Mouse (Mus musculus) liver, embryonic 11.5 days (tissue): ENCODE measurements around the gene Galnt17. TPM values are rescaled to one million over a fixed set of nuclear protein-coding genes. Genes with fewer than 3 reads are reported as not detected.

Experiments used
- ATAC-seq: fragments of 200-750 bp; cut with Nextera tagmentation; replicated peaks from 2 replicates; pipeline ENCODE4 v1.8.0; 2017; ENCODE audit warnings: moderate number of reproducible peaks, mild to moderate bottlenecking, moderate TSS enrichment, moderate library complexity; ENCODE audit not compliant: low FRiP score
- DNase-seq: peaks from one replicate; pipeline ENCODE4 v3.0.0-alpha.2; 2017; ENCODE audit warnings: low spot score
- H3K27ac ChIP-seq: fragments of 300-500 bp; sonication (generic); 2 replicates; pipeline ENCODE4 v1.5.1; 2014; ENCODE audit warnings: mild to moderate bottlenecking, low read depth, low read length, control low read depth
- H3K27me3 ChIP-seq: fragments of 300-500 bp; sonication (generic); replicated peaks from 2 replicates; pipeline ENCODE4 v1.6.1; 2014; ENCODE audit warnings: low read length, mixed read lengths; ENCODE audit not compliant: control insufficient read depth, insufficient read depth
- H3K36me3 ChIP-seq: fragments of 300-500 bp; sonication (generic); 2 replicates; pipeline ENCODE4 v1.6.1; 2014; ENCODE audit warnings: mild to moderate bottlenecking, low read length, moderate library complexity, mixed read lengths; ENCODE audit not compliant: control insufficient read depth, insufficient read depth
- H3K4me1 ChIP-seq: fragments of 300-500 bp; sonication (generic); replicated peaks from 2 replicates; pipeline ENCODE4 v1.6.1; 2014; ENCODE audit warnings: low read length, mixed read lengths; ENCODE audit not compliant: control insufficient read depth, insufficient read depth
- H3K4me2 ChIP-seq: fragments of 300-500 bp; sonication (generic); 2 replicates; pipeline ENCODE4 v1.6.1; 2014; ENCODE audit warnings: mild to moderate bottlenecking, control low read depth, moderate library complexity
- H3K4me3 ChIP-seq: fragments of 300-500 bp; sonication (generic); 2 replicates; pipeline ENCODE4 v1.5.1; 2014; ENCODE audit warnings: low read depth, low read length, control low read depth
- H3K9ac ChIP-seq: fragments of 300-500 bp; sonication (generic); 2 replicates; pipeline ENCODE4 v1.6.1; 2014; ENCODE audit warnings: low read depth, low read length, control low read depth
- H3K9me3 ChIP-seq: fragments of 300-500 bp; sonication (generic); 2 replicates; pipeline ENCODE4 v1.6.1; 2016; ENCODE audit warnings: low read length, inconsistent platforms, mixed read lengths; ENCODE audit not compliant: control insufficient read depth
- WGBS: fragments of 180-500 bp; shearing (Covaris S2); extraction: QIAGEN DNeasy Blood & Tissue Kit; methylation state at CpG from one replicate; pipeline ENCODE4 v1.1.7; 2014; 5-methylcytosine and 5-hydroxymethylcytosine counted together
- polyA plus RNA-seq: library from polyadenylated mRNA; unstranded; fragments of >200 nt; fragmentation: Nextera tagmentation; extraction: Ambion mirVana; gene quantifications from 2 replicates; pipeline ENCODE4 v1.2.1, GENCODE M21; 2014

The Galnt17 gene
- 0.17 and 0.34 TPM in 2 replicates for polyA plus RNA-seq

DNA sequence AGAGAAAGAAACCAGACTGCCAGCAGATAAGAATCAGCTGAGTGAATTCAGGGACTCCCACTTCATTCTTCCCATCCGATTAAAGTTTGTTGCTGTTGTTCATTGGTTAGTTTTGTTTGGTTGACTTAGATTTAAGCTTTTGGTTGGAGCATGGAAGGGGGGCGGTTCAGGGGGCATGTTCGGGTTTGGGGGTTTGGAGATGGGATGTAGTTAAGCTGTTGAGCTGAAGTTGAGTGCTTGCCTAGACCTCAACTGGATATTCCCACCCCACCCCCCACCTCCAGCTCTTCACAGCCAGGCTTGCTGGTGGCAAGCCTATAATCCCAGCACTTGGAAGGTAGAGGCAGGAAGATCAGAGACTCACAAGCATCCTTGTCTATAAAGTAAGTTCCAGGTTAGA lies at the start of gene Galnt17:
Galnt17 (minus strand) TSS at position 101 of the 400 bp plus-strand sequence.
- WGBS, result 61% methylated on average over 3 of the region's 3 CpGs
- DNase-seq (no peak), ATAC-seq (no peak)
- Histone ChIP-seq H3K4me1 (no peaks in the 10 kb centered on the region), H3K9me3 (no peaks in the 10 kb centered on the region), H3K4me3 (peak within 1 kb of the TSS; percentile 51), H3K4me2 (peak within 1 kb of the TSS; percentile 58), H3K9ac (no peak within 1 kb of the TSS), H3K36me3 (no peaks in the 10 kb centered on the region), H3K27me3 (peaks cover 31% of the 10 kb centered on the region), H3K27ac (no peak within 1 kb of the TSS)

DNA sequence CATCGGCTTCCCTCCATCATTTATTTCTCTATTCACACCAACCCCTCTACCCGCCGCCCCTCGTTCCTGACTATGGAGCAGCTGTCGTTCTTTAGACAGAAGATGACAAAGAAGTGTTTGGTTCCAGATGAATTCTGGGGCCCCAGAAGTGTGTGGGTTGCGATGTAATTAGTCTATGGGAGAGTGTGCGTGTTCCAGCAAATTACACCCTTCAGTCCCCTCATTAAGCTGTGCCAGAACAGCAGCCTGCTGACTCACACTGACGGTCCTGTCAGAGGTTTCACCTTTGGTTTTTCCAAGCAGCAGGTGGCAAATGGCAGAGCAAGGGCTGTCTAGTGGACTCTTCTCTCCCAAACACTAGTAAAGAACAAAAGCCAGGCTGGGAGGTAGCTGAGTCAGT lies 26.2 kb upstream of the Galnt17 start:
- no peak for DNase-seq
- WGBS, result 89% methylated on average over 8 of the region's 8 CpGs

DNA sequence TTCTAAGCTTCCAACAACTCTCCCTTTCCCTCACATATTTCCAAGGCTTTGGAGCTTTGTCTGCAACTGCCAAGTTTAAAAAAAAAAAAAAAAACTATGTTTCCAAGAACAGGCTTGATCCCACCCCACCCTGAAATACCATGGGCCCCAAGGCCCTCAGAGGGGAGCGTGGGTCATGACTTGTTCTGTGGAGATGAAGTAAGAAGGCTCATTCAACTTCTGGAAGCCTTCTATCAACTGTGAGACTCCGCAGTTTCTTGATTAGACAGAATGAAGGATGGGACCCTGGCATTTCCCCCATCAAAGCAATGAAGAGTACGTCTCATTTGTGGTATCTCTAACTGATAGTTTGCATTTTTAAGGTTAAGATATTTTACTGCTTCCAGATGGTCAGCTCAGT lies 13.0 kb upstream of the Galnt17 start:
- Histone ChIP-seq H3K9me3 (no peaks in the 10 kb centered on the region), H3K27me3 (no peaks in the 10 kb centered on the region), H3K4me1 (no peaks in the 10 kb centered on the region), H3K27ac (no peak overlapping the region), H3K4me3 (no peak overlapping the region), H3K4me2 (no peak overlapping the region), H3K36me3 (no peaks in the 10 kb centered on the region), H3K9ac (no peak overlapping the region)
- no peak for ATAC-seq
- WGBS, result 47% methylated on average over 3 of the region's 3 CpGs
- no peak for DNase-seq

More for the DNA sequence above, 26.2 kb upstream of the Galnt17 start:
- no peak overlapping the region for H3K27ac ChIP-seq
- no peaks in the 10 kb centered on the region for H3K36me3 ChIP-seq
- no peak for ATAC-seq
- H3K4me3 ChIP-seq, result no peak overlapping the region
- no peaks in the 10 kb centered on the region for H3K27me3 ChIP-seq
- H3K4me2 ChIP-seq, result no peak overlapping the region
- H3K9me3 ChIP-seq, result no peaks in the 10 kb centered on the region
- no peak overlapping the region for H3K9ac ChIP-seq
- H3K4me1 ChIP-seq, result no peaks in the 10 kb centered on the region

DNA sequence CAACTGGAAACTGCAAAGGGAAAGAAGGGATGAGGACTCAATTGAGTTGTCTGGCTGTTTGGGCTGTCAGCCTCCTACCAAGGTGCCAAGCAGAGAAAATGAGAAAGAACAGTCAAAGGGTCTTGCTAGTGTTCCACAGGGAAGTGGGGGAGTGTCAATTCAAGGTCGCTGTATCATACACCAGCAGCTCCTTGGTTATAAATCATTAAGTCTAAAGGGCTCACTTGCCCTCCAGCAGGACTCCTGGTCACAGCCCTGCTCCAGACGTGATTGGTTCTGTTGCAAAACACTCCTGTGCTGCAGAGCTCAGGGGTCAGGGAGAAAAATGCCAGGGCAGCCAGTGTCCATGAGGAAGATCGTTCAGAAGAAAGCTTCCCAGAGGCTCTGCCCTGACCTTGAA lies 11.3 kb upstream of the Galnt17 start:
- no peaks in the 10 kb centered on the region for H3K9me3 ChIP-seq
- no peak overlapping the region for H3K4me3 ChIP-seq
- H3K27me3 ChIP-seq, result no peaks in the 10 kb centered on the region
- no peak overlapping the region for H3K9ac ChIP-seq
- DNase-seq (no peak), ATAC-seq (no peak)
- no peaks in the 10 kb centered on the region for H3K36me3 ChIP-seq
- H3K4me1 ChIP-seq, result no peaks in the 10 kb centered on the region
- no peak overlapping the region for H3K4me2 ChIP-seq
- WGBS, result 45% methylated on average over 3 of the region's 3 CpGs
- H3K27ac ChIP-seq, result no peak overlapping the region

DNA sequence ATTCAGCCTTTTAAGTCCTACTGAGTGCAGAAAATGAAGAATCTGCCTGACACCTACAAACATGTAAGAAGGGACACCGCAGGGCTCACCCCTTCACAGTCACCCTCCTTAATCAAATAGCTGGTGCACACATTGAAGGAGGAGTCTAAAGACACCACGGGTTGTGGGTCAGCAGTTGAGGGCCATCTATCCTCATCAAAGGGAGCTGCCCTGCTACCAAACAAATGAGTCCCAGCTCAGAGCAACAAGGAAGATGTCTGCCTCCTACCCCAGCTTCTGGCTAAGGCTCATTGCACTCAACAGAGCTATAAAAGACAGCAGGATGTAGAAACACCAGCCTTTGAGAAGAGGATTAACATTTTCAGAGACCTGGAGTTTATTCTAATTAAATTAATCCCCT lies 10.8 kb upstream of the Galnt17 start:
- H3K4me3 ChIP-seq, result no peak overlapping the region
- no peak overlapping the region for H3K4me2 ChIP-seq
- H3K27ac ChIP-seq, result no peak overlapping the region
- WGBS, result 34% methylated on average over 2 of the region's 2 CpGs
- no peaks in the 10 kb centered on the region for H3K4me1 ChIP-seq
- H3K9ac ChIP-seq, result no peak overlapping the region
- H3K27me3 ChIP-seq, result no peaks in the 10 kb centered on the region
- no peak for DNase-seq
- H3K9me3 ChIP-seq, result no peaks in the 10 kb centered on the region
- ATAC-seq, result no peak
- H3K36me3 ChIP-seq, result no peaks in the 10 kb centered on the region

DNA sequence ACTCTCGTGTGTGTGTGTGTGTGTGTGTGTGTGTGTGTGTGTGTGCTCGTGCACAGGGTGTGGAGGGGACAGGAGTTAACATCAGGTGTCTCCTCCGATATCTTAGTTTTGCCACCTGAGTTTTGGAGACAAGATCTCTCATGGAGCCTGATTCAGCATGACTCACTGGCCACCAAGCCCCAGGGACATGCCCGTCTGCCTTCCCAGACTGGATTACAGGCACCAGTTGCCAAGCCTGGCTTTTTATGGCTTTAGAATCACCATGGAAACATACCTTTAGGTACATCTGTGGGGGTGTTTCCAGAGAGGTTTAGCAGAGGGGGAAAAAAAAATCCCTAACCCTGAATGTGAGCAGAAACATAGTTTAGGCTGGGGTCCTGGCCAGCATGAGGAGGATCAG lies 6.7 kb upstream of the Galnt17 start:
- Histone ChIP-seq H3K27ac (no peak overlapping the region), H3K4me2 (no peak overlapping the region), H3K27me3 (no peaks in the 10 kb centered on the region), H3K36me3 (no peaks in the 10 kb centered on the region), H3K4me1 (no peaks in the 10 kb centered on the region), H3K4me3 (no peak overlapping the region), H3K9ac (no peak overlapping the region), H3K9me3 (no peaks in the 10 kb centered on the region)
- DNase-seq, result no peak
- no peak for ATAC-seq
- 69% methylated on average over 4 of the region's 4 CpGs for WGBS

DNA sequence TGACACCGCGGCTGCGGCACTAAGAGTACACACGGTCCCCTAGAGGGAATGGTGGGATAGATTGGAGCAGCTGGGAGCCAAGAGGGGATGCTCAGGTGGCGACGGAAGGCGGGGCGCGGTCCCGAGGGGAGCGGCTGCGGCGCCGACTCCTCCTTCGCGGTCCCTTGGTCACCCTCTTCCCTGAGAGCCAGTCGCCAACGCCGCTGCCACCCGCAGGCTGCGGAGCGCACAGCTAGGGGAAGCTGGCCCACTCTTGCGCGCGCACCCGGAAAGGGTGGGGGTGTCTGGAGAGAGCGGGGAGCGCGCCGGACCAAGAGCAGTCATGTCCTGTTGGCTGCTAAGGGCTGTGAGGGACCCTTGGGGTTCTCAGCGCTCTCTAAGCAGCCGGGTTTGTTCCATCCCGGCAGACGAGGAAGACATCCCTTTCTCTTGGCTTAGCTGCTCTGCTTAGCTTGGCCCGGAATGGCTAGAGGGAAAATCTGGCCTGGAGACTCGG lies 593 bp downstream of the Galnt17 start:
- peak overlapping the region; percentile 51 for H3K4me3 ChIP-seq
- DNase-seq, result peak; percentile 67
- H3K4me1 ChIP-seq, result no peaks in the 10 kb centered on the region
- peaks cover 31% of the 10 kb centered on the region for H3K27me3 ChIP-seq
- no peaks in the 10 kb centered on the region for H3K36me3 ChIP-seq
- H3K27ac ChIP-seq, result no peak overlapping the region
- peak; percentile 55; the same call in 1 of the 2 replicates for ATAC-seq
- peak overlapping the region; percentile 58 for H3K4me2 ChIP-seq
- no peak overlapping the region for H3K9ac ChIP-seq
- H3K9me3 ChIP-seq, result no peaks in the 10 kb centered on the region
- WGBS, result under 1% methylated on average over 36 of the region's 36 CpGs

DNA sequence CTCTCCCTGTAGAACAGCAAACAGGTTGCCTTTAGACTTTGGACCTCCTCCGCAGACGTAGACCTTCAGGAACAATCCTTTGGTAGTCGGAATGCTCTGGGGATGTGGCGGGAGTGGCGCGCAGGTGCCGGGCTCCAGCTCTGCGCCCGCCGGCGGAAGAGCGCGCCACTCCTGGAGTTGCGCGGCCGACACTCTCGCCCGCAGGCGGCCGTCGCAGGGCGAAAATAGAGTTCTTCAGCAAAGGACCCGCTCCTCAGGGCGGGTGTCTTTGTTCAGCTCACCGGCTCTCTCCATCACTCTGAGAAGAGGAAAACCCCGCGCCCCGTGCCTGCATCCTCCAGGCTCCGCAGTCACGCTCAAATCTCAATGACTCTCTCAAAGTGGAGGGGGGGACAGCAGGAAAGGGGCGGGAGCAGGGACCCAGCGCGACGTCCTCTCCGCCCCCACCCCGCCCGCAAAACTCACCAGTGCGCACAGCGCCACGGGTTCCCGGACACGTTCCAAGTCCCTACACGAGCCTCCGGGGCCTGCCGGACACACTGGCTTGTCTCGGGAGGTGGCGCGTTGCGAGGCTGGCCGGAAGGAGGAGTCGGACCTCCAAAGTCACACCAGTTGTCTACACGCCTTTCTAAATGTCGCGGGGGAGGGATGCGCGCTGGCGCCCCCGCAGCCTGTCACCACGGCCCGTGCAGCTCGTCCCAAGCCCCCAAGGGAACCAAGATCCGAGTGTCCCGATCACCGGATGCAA lies 1.2 kb downstream of the Galnt17 start:
- ATAC-seq (0 out of 2 replicates have a peak, but pooled peaks have one; percentile 13), DNase-seq (peak; percentile 43)
- Histone ChIP-seq H3K4me2 (peak overlapping the region; percentile 58), H3K27ac (no peak overlapping the region), H3K36me3 (no peaks in the 10 kb centered on the region), H3K4me3 (peak overlapping the region; percentile 51), H3K27me3 (peaks cover 31% of the 10 kb centered on the region), H3K9ac (no peak overlapping the region), H3K4me1 (no peaks in the 10 kb centered on the region), H3K9me3 (no peaks in the 10 kb centered on the region)
- 1% methylated on average over 63 of the region's 64 CpGs for WGBS
